Mouse (Mus musculus) liver (tissue): ENCODE measurements around the gene Pkd1.
A peak's percentile ranks its signal among the peaks of the same experiment; 100 is the strongest.

Experiments
- DNase-seq: peaks from one replicate; pipeline ENCODE4 v3.0.0-alpha.2; 2020; ENCODE audit warnings: mixed read lengths

Pkd1 gene

GRCm38 (mm10) chr17:24533099-24533992 is 16.3 kb upstream of the Pkd1 start:
- peak; percentile 95 for DNase-seq

DNA sequence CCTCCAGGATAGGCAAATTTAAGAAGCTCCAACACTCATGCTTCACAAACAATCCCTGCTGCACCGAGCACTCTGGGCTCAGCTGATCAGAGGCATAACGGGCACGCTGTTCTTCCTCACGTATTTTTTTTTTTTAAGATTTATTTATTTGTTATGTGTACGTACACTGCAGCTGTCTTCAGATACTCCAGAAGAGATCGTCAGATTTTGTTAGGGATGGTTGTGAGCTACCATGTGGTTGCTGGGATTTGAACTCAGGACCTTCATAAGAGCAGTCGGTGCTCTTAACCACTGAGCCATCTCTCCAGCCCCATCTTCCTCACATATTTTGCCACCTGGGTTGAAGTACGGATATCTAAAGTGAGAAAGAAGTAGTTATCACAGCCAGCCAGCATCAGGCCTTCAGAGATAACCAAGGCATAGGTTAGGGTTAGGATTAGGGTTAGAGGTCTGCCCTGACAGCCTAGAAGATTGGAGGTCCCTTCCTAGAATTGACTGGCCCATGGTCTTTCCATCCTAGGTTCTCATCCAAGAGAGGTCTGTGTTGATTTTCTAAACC is 15.4 kb upstream of the Pkd1 start, which contains the start of gene Rab26:
Gene Rab26, minus strand, starts transcription at position 51 of the 559 bp plus-strand sequence.
- DNase-seq, result no peak

DNA sequence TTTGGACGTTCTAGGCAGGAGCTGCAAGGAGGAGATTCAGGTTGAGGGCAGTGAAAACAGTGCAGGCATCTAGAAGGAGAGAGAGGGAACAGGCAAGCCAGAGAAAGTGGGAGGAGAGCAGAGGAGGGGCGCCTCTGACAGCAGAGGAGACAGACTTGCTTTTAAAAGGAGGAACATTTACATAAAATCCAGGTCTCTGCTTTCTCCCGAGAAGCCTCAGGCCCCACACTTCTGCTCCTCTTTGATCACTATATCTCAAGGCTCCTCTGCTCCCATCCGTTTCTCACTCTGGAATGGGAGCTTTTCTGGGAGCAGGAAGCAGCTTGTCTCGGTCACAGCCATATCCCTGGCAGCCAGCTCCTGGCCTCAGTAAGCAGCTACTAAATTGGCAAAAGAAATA is 14.3 kb upstream of the Pkd1 start:
- no peak for DNase-seq

DNA sequence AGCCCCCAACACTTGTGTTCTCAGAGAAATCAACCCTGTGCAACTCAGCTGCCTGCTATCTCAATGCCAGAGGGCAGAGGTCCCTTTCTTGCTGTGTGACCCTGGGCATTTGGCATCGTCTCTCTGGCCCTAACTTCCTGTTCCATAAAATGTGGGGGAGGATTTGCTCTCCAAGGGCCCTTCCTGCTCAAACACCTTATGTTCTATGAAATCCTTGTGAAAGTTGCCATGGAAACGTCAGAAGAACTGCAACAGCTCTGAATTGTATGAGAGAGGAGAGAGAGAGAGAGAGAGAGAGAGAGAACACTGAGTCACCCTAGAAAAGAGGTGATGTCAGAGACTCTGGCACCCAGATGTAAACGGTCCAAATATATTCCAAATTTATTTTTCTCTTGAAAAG is 12.1 kb upstream of the Pkd1 start:
- no peak for DNase-seq

GRCm38 (mm10) chr17:24538950-24539349 is 10.7 kb upstream of the Pkd1 start:
- peak; percentile 52 for DNase-seq

DNA sequence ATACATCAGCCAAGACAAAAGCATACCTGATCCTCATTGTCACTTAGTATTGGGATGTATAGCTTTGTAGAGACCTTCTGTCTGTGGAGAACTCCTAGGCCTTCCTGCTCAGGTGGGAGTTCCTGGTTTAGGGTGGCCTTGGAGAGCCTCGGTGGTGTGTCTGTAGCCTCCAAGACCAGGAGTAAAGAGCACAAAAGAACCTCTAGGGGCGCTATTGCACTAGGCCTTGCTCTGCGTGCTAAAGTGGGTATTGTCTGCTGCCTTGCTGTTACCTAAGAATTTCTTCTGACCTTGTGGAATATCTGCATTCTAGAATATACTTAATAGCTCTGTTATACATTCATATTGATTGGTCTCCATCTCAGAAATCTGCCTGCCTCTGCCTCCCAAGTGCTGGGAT is 9.3 kb upstream of the Pkd1 start:
- peak; percentile 62 for DNase-seq

DNA sequence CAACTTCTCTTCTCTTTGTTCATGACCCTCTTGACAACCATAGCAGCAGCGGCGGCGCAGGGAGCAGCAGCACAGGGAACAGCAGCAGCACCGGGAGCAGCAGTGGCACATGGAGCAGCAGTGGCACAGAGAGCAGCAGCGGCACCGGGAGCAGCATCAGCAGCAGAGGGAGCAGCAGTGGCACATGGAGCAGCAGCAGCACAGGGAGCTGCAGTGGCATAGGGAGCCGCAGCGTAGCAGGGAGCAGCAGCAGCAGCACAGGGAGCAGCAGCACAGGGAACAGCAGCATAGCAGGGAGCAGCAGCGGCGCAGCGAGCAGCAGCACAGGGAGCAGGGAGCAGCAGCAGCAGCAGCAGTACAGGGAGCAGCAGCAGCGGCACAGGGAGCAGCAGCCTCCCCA is 5.0 kb upstream of the Pkd1 start:
- no peak for DNase-seq

DNA sequence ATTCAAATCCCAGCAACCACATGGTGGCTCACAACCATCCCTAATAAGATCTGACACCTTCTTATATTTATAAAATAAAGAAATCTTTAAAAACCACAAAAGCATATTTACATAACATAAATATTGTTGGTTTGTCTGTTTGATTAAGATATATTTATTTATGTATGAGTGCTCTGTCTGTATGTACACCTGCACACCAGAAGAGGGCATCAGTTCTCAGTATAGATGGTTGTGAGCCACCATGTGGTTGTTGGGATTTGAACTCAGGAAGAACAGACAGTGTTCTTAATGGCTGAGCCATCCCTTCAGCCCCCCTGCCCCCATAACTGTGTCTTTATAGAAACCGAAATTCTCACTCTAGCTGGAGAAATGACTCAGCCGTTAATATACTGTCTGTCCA is 4.4 kb upstream of the Pkd1 start:
- DNase-seq, result no peak

DNA sequence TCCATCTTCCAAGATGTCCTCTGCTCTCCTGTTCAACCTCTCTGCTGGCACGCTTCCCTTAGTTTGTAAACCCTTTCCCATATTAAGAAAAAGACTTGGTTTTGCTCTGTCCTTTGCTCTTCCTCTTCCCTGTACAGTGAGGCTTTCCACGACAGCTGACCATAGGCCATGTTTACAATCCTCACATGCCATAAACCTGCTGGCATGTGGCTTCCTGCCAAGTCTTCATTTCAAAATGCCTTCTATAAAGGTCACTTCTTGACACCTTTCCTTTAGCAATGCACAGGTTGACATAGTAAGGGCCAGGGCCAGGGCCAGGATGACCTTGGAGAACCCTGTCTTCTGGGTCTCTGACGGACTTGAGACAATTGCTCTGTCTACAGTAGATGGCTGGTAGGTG is 3.4 kb upstream of the Pkd1 start:
- DNase-seq, result no peak

DNA sequence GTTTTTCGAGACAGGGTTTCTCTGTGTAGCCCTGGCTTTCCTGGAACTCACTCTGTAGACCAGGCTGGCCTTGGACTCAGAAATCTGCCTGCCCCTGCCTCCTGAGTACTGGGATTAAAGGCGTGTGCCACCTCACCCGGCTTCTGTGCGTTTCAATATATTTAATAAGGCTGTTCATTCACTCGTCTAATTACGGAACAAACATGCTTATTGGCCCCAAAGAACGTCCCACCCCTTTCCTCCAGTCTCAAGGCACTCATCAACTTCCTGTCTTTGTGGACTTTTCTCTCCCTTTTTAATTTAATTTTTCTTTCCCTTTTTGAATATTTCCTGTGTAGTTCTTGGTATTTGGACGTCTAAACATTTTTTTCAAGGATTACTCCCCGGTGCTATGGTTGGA is 1.2 kb upstream of the Pkd1 start:
- DNase-seq, result no peak

DNA sequence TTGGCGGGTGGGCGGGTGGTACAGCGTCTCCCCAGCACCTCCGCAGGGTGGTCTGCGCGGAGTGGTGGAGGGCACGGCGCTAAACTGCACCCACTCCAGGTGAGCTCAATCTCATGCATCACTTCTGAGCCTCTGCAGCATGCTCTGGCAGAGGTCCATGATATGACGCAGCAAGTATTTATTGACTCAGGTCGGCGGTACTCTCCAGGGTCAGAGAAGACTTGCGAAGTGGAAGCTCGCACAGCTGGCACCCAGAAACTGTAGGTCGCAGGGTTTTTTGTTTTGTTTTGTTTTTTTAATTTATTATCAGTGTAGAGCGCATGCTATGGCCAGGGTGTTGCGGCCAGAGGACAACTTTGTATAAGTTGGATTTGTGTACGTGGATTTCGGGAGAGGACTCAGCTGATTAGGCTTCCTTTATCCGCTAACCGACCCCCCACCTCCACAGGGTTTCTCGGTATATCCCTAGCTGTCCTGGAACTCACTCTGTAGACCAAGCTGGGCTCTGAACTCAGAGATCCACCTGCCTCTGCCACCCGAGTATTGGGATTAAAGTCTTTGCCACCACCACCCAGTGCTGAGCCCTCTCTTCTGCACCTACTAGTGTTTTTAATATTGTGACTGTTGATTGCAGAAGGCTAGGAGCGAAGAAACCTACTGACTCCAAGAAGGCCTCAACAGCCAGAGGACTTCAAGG is 565 bp upstream of the Pkd1 start:
- DNase-seq, result peak; percentile 76

GRCm38 (mm10) chr17:24550416-24551049 is 899 bp downstream of the Pkd1 start:
- peak; percentile 83 for DNase-seq

- DNase-seq, result no peak
Measured at GRCm38 (mm10) chr17:24551050-24551444, 1.4 kb downstream of the Pkd1 start.

- no peak for DNase-seq
Measured at GRCm38 (mm10) chr17:24557091-24557490, 7.5 kb downstream of the Pkd1 start.

DNA sequence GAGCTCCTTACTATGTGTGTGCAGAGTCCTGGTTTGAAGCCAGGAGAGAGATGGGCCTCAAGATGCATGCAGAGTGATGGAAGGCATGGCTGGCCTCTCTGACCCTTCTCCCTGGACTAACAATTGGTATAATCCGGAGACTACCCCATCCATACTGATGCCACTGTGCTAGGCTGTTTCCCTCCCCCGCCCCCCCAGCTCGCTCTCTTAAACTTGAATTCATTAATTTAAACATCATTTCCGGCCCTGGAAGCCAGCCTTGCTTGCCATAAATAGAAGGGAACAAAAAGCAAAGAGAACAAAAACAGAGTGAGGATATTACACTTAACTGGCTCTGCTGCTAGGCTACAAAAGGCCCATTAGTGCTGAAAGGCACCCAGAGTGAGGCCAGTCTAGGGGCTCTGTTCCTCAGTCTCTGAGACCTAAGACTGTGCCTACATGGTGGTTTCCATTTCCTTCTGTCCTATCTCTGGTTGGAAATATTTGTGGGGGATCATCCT is 9.0 kb downstream of the Pkd1 start:
- DNase-seq, result no peak

DNA sequence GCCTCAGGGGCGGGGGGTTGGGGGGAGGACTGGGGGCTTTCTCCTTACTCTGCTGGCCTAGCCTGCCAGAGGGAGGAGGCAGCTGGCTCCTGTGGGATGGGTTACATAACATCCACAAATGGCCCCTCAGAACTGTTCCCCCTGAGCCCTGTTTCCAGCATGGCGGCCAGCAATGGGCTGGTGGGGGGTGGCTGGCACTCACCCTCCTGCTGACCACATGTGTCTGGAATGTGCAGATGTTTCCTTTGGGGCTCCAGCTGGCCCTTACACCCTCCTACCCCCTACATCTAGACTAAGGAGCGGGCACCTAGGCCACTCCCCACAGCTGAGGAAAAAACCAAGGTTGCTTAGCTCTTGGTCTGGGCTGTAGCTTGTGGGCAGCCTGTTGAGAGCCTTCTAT is 9.5 kb downstream of the Pkd1 start:
- DNase-seq, result no peak

DNA sequence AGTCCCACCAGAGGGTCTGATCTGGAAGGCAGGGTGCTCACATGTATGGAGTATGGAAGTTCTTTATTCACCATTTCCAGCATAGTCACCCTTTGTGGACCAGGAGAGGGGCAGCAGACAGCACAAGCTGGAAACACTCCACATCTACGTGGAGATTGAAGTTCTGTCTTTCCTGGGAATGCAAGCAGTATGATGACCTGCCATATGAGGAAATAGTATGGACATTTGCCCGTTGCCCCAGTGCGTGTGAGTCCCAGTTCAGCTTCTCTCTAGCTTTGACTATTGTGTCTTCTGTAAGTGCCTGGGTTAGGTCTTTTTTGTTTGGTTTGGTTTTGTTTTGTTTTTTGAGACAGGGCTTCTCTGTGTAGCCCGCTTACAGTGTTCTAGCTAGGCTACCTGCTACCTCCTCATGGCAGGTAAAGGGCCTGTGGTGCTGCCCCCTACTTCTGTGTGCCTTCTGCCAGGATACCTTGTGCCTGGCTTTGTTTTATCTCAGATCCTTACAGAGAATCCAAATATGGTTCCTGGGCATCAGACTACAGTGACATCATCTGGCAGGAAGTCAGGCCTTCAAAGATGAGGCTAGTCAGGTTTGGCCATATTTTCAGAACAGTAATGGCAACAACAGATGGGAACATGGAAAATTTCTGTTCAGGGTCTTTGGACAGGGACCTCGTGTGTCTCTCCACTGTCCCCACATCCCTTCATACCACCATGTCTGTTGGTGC is 10.8 kb downstream of the Pkd1 start:
- no peak for DNase-seq

DNA sequence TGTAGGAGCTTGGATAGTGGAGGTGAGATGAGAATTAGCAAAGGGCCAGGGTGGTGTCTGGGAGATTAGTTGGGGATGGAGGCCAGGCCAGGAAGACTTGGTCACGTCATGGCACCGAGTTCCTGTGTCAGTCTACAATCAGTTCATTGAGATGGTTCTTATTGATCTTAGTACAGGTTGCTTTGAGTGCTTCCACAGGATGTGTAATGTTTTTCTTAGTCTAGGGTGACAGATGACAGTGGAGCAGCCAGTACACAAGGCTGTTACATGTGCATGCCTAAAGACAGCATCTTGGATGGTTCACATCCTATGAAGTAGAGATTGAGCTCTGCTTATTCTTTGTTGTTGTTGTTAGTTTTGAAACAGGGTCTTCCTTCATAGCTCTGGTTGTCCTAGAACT is 12.0 kb downstream of the Pkd1 start:
- no peak for DNase-seq

DNA sequence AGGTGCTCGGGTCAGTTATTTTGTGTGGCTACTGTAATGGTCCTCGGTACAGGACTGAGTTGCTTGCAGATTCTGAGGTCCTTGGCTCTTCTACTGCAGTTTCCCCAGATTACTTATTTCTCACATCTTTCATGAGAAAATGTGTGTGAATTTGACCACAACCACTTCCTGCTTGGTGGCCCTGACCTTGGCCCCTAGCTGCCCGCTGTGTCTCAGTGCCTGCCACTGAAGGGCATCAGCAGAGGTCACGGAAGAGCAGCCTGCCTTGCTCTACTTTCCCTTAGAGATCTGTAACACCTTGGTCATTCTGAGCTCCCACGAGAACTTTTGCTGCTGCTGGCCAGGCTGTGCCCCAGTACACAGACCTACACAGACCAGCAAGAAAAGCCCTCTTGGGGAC is 14.0 kb downstream of the Pkd1 start:
- DNase-seq, result no peak

DNA sequence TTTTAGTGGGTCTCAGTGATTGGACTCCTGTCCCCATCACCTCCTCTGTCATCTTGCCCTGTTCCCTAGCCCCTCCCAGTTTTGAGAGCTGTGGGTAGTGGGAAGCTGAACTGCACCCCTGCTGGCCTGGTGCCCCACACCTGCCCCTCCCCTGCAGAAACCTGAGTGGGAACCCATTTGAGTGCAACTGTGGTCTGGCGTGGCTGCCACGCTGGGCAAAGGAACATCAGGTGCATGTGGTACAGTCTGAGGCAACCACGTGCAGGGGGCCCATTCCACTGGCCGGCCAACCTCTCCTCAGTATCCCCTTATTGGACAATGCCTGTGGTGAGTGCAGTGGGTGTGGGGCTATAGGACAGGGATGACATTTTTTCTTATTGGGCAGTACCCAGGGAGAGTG is 14.8 kb downstream of the Pkd1 start:
- no peak for DNase-seq

GRCm38 (mm10) chr17:24565092-24565491 is 15.5 kb downstream of the Pkd1 start:
- no peak for DNase-seq

DNA sequence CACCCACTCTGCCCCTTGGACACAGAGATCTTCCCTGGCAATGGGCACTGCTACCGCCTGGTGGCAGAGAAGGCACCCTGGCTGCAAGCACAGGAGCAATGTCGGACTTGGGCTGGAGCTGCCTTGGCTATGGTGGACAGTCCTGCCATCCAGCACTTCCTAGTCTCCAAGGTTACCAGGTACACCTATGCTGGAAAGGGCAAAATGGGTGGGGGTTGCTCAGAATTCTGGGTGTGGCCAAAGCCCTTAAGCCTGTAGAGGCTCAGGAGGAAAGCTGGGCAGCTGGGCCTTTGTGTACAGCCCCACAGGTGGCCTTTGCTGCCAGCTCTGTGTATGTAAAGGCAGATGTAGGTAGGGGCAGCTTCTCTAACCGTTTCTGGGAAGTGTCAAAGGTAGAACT is 16.2 kb downstream of the Pkd1 start:
- no peak for DNase-seq
